Mouse (Mus musculus) erythroid progenitor cell, adult 5-6 weeks (primary cell): ENCODE data around the gene Tpd52l1. TPM values are rescaled to one million over a fixed set of nuclear protein-coding genes. Genes with fewer than 3 reads are reported as not detected.

Experiments
- total RNA-seq, 2 experiments: library from RNA; stranded (forward) in 1 of 2; stranded (reverse) in 1 of 2; fragments of 150-400 nt in 1 of 2; fragments of 186-747, 209-891 nt in 1 of 2; gene quantifications; 2 replicates each; pipeline versions ENCODE4 v1.2.3 to v1.2.4; 2015 to 2017; ENCODE audit warnings: low replicate concordance in 2 of 2

The Tpd52l1 gene
- total RNA-seq, 2 experiments from 2014 or later: not detected

Other genes with a start within 250 kb of the Tpd52l1 start
- gene Hddc2, start 132.6 kb downstream of the Tpd52l1 start, total RNA-seq (2015; ENCODE audit: low replicate concordance): 2.9 TPM in 1 of 2 replicates, not detected in the other
- gene Hddc2, start 132.6 kb downstream of the Tpd52l1 start, total RNA-seq (2017; ENCODE audit: low replicate concordance): 0.45 and 4.9 TPM in 2 replicates
- gene Rnf217, start 163.2 kb upstream of the Tpd52l1 start, total RNA-seq (2015; ENCODE audit: low replicate concordance): not detected in 2 replicates
- gene Rnf217, start 163.2 kb upstream of the Tpd52l1 start, total RNA-seq (2017; ENCODE audit: low replicate concordance): not detected in 2 replicates